Mouse (Mus musculus) small intestine, adult 2 months (tissue): ENCODE data around the gene Rpl10a. TPM values are rescaled to one million over a fixed set of nuclear protein-coding genes. Genes with fewer than 3 reads are reported as not detected.

Experiments
- H3K27ac ChIP-seq: fragments of 200-500 bp; 2 replicates; pipeline ENCODE4 v1.5.1; 2012; ENCODE audit warnings: low read depth, low read length, control low read depth, inconsistent platforms; ENCODE audit not compliant: insufficient read depth
- H3K27me3 ChIP-seq: fragments of 200-500 bp; 2 replicates; pipeline ENCODE4 v1.6.1; 2012; ENCODE audit warnings: mild to moderate bottlenecking, moderate library complexity, low read length, inconsistent platforms; ENCODE audit not compliant: control insufficient read depth, insufficient read depth
- H3K36me3 ChIP-seq: fragments of 200-500 bp; 2 replicates; pipeline ENCODE4 v1.6.1; 2012; ENCODE audit warnings: mild to moderate bottlenecking, low read length, control low read depth, inconsistent platforms; ENCODE audit not compliant: control insufficient read depth, insufficient read depth
- H3K4me1 ChIP-seq: fragments of 200-500 bp; 2 replicates; pipeline ENCODE4 v1.6.1; 2012; ENCODE audit warnings: low read length, inconsistent platforms, mixed read lengths; ENCODE audit not compliant: control insufficient read depth, insufficient read depth, insufficient read length
- H3K4me3 ChIP-seq: fragments of 200-500 bp; 2 replicates; pipeline ENCODE4 v1.5.1; 2012; ENCODE audit warnings: low read depth, mild to moderate bottlenecking, control low read depth, inconsistent platforms, low read length, moderate library complexity
- CTCF ChIP-seq: fragments of 200-500 bp; IDR thresholded peaks from 2 replicates; pipeline ENCODE4 v1.5.1; 2012; ENCODE audit warnings: low read depth, mild to moderate bottlenecking, control low read depth, inconsistent platforms, low read length, moderate library complexity, mixed read lengths; ENCODE audit not compliant: insufficient replicate concordance, insufficient read length; ENCODE audit errors: extremely low read depth
- POLR2A ChIP-seq: fragments of 200-500 bp; IDR thresholded peaks from 2 replicates; pipeline ENCODE4 v1.6.1; 2012; ENCODE audit warnings: low read depth, mild to moderate bottlenecking, control low read depth, inconsistent platforms, low read length, moderate library complexity
- WGBS: fragments of 180-500 bp; shearing (Covaris S2); methylation state at CpG from one replicate; pipeline ENCODE4 v1.1.7; 2018; 5-methylcytosine and 5-hydroxymethylcytosine counted together
- polyA plus RNA-seq: library from polyadenylated mRNA; depleted of rRNA; stranded (reverse); fragments of >200 nt; gene quantifications from 2 replicates; pipeline ENCODE4 v1.2.3, GENCODE M21; 2012

Rpl10a gene
- polyA plus RNA-seq, 1 experiment = 2,365 TPM

GRCm38 (mm10) chr17:28308297-28309195 is 19.7 kb upstream of the Rpl10a start:
- peak; percentile 91; the same call in 1 of the 2 replicates for TF ChIP-seq CTCF
- TF ChIP-seq POLR2A = no peak
- Histone ChIP-seq H3K4me1 (peaks cover 3% of the 10 kb centered on the region; the same call in 1 of the 2 replicates), H3K4me3 (peak overlapping the region; percentile 24; the same call in 1 of the 2 replicates), H3K36me3 (no peaks in the 10 kb centered on the region), H3K27me3 (no peaks in the 10 kb centered on the region), H3K27ac (no peak overlapping the region)
- 12% methylated on average over 18 of the region's 18 CpGs for WGBS

GRCm38 (mm10) chr17:28310831-28311230 is 17.4 kb upstream of the Rpl10a start:
- TF ChIP-seq CTCF (no peak), POLR2A (no peak)
- H3K4me3 ChIP-seq = no peak overlapping the region
- peaks cover 9% of the 10 kb centered on the region; the same call in 1 of the 2 replicates for H3K4me1 ChIP-seq
- H3K27ac ChIP-seq = no peak overlapping the region
- no peaks in the 10 kb centered on the region for H3K36me3 ChIP-seq
- no peaks in the 10 kb centered on the region for H3K27me3 ChIP-seq
- WGBS = 78% methylated on average over 3 of the region's 3 CpGs

- peaks cover 9% of the 10 kb centered on the region; the same call in 1 of the 2 replicates for H3K4me1 ChIP-seq
- no peak for TF ChIP-seq CTCF
- no peak for TF ChIP-seq POLR2A
- H3K27ac ChIP-seq = no peak overlapping the region
- 87% methylated on average over 5 of the region's 5 CpGs for WGBS
- H3K4me3 ChIP-seq = no peak overlapping the region
- H3K36me3 ChIP-seq = no peaks in the 10 kb centered on the region
- H3K27me3 ChIP-seq = no peaks in the 10 kb centered on the region
Observed at GRCm38 (mm10) chr17:28311366-28312132, 16.7 kb upstream of the Rpl10a start.

DNA sequence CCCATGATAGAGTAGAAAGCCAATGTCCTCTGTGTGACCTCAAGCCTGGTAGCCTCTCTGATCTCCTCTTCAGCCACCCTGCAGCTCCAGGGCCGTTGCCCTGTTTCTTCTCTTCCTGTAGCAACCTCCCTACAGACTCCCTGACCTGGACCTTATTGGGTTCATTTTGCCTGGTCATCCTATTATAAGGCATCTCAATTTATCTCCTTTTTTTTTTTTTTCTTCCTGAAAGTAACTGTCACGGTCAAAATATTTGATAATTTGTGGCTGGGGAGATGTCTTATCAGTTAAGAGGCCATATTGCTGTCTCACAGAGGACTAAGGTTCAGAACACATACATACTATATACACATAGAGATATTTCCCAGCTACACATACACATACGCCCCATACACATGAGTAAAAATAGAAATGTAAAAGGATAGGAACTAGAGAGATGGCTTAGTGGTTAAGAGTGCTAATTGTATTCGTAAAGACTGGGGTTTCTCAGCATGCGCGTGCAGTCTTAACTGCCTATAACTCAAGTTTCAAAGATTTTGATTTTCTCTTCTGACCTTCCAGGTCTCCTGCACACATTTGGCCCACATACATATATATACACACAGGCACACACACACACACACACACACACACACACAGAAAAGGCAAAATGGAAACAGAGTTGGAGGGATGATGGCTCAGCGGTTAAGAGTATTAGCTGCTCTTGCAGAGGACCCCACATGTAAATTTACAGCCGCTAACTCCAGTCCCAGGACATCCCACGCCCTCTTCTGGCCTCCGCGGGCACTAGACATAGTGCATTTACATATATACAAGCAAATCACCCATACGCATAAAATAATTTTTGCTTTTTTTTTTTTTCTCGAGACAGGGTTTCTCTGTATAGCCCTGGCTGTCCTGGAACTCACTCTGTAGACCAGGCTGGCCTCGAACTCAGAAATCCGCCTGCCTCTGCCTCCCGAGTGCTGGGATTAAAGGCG is 15.7 kb upstream of the Rpl10a start:
- Histone ChIP-seq H3K36me3 (peaks cover 9% of the 10 kb centered on the region), H3K27ac (no peak overlapping the region), H3K4me1 (peaks cover 9% of the 10 kb centered on the region; the same call in 1 of the 2 replicates), H3K4me3 (peak overlapping the region; percentile 57), H3K27me3 (no peaks in the 10 kb centered on the region)
- TF ChIP-seq CTCF = peak; percentile 34; the same call in 1 of the 2 replicates
- no peak for TF ChIP-seq POLR2A
- 25% methylated on average over 17 of the region's 17 CpGs for WGBS

GRCm38 (mm10) chr17:28313212-28313879 is 14.9 kb upstream of the Rpl10a start, which contains the start of gene Fance:
Gene Fance (plus strand): TSS chr17:28313519.
- WGBS = under 1% methylated on average over 68 of the region's 69 CpGs
- H3K27me3 ChIP-seq = no peaks in the 10 kb centered on the region
- H3K4me1 ChIP-seq = peaks cover 9% of the 10 kb centered on the region; the same call in 1 of the 2 replicates
- peaks cover 15% of the 10 kb centered on the region for H3K36me3 ChIP-seq
- peak within 1 kb of the TSS; percentile 82 for H3K4me3 ChIP-seq
- TF ChIP-seq POLR2A (peak; percentile 86), CTCF (no peak)
- peak within 1 kb of the TSS; percentile 41; the same call in 1 of the 2 replicates for H3K27ac ChIP-seq

GRCm38 (mm10) chr17:28313880-28314225 is 14.4 kb upstream of the Rpl10a start:
- H3K36me3 ChIP-seq = peaks cover 16% of the 10 kb centered on the region
- TF ChIP-seq POLR2A = no peak
- peak; percentile 7; the same call in 1 of the 2 replicates for TF ChIP-seq CTCF
- peak overlapping the region; percentile 82 for H3K4me3 ChIP-seq
- 0 out of 2 replicates have a peak overlapping the region, but pooled peaks have one; percentile 17 for H3K27ac ChIP-seq
- no peaks in the 10 kb centered on the region for H3K27me3 ChIP-seq
- under 1% methylated on average over 11 of the region's 11 CpGs for WGBS
- peaks cover 6% of the 10 kb centered on the region; the same call in 1 of the 2 replicates for H3K4me1 ChIP-seq
